Mouse (Mus musculus) embryo, embryonic 9.5 days (tissue): ENCODE results near the gene Slc22a23.

ENCODE experiments used
- DNase-seq: peaks from one replicate; pipeline ENCODE4 v3.0.0-alpha.2; 2017; ENCODE audit errors: extremely low spot score

Gene Slc22a23

DNA sequence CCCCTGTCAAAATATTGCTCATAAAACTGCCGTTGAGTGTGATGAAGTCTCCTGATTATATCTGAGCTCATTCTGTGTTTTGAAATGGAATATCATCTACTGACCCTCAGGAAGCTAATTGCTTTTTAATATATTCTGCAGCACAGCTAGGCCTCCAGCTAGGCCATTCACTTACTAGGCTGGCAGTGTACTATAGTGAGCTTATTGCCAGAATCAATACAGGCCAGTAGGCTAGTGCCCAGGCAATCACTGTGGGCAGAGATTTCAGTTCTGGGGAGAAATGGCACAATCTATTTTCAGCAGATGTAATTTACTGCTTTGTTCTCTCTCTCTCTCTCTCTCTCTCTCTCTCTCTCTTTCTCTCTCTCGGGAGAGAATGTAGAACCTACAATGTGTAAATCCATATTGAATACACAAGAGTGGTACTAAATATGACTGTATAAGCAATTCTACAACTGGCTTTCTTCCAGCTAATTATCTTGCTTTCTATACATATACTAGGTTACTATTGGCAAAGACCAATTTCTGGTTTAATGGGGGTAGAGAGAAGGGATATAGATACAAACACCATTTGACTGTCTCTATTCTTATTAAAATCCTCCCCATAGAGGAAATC, 75.5 kb downstream of the Slc22a23 start:
- DNase-seq: no peak

DNA sequence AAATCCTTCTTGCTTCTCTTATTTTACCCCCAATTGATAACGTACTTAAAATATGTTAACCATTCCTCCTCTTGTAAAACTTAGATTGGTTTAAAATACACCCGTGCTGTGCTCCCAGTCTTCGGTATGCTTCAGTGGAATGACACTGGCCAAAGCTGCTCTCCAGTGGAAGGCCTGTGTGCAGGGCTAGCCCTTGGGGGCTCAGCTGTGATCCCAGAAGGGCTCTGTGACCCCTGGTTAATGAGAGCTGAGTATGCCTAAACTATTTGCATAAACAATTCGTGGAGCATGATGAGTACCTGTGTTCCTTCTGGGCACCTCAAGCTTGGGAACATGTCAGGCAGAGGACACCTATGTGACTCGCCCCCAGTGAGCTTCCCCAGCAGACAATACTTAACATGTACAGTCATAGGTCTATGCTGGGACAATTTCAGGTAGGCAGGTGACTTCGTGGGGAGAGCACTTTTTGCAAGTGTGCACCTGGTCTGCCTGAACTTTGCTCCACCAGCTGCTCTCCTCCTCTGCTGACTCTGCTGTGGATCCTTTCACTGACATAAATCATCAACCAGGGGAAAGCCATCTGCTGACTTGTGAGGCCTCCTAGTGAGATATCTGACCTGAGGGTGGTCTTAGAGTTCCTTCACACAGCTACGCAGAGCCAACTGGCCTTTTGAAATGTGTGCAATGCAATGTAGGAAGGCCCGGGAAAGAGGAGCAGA, 77.9 kb downstream of the Slc22a23 start:
- no peak for DNase-seq

DNA sequence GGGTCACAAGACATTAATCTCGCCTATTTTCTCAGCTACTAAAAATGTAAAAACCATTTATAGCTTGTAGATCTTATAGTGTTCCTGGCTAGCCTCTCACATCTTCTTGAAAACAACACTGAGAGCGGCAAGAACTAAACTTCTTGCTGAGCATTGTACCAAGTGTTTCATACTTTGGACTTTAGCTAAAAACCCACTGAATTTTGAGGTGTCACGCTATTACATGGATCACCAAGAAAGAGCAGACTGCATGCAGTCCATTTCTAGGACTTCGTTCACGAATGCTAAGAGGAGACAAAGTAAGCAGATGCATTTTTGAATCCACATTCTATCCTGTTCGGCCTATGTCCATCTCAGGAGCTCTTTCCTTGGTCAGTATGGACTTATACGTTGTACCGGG, 78.9 kb downstream of the Slc22a23 start:
- DNase-seq: no peak

DNA sequence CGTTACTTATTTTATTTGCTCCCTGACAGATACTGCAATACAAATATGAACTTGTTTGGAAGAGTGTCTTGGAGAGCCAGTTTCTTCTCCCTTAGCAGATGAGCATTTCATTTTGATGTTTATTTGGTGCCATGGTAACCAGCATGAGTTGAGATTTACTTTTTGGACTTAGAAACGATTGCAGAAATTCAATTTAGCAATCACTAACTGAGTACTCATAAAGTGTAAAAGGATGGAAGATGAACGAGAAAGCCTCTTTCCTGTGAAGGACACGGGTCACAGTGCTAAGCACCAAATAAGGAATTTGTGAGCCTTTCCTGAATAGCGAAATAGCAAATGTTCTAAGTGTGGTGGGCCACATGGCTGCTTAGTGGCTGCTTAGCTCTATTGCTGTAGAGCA, 79.4 kb downstream of the Slc22a23 start:
- no peak for DNase-seq

DNA sequence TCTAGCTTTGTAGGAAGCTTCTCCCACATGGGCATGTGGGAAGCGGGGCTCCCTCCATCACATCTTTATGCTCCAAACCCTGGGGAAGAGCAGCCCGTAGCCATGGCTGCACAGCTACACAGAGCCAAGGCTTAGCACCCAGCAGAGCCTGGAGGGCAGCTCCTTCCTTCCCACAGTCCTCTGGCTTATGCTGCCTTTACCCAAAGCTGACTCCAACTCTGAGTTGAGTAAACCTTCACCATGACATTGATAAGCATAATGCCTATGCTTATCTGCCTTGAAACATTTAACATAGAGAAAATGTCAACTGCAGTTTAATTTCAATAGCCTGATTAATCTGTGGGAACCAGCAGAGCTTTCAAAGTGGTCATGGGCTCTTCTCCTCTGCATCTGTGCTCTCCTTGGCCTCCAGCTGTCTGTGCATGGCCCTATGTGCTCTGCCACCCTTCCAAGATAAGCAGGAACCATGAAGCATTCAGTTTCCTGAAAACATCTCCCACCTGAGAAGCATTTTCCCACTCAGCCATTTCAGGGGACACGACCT, 79.9 kb downstream of the Slc22a23 start:
- DNase-seq: no peak

DNA sequence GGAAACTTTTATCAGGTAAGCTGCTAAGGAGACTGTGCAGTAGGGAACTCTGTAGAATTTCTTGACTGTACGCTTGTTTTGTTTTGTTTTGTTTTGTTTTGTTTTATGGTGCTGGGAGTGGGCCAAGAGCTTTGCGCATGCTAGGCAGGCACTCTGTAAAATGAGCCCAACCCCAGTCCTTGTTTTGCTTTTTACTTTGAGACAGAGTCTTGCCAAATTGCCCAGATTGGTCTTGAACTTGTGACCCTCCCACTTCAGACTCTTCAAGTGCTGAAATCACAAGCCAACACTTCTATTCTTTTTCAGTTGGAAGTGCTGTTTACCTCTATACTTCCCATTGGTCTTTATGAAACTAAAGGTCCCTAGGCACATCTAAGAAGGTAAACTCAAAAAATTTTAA, 80.5 kb downstream of the Slc22a23 start:
- no peak for DNase-seq

DNA sequence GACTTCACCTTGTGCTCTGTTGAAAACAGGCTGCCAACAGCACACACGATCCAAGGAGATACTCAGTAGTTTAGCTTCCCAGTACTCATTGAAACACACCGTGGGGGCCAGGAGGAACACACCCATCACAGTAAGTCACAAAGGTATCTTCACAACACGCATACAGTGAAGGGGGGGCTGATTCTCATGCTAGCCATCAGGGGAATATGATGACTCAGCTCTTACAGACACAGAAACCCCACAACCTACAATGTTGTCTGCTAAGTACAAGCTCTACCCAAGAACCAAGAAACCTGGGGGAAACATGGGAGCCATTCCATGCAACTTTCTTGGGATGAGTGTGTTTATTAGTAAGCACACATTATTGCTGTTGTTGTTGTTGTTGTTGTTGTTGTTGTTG, 86.2 kb downstream of the Slc22a23 start:
- DNase-seq: no peak

DNA sequence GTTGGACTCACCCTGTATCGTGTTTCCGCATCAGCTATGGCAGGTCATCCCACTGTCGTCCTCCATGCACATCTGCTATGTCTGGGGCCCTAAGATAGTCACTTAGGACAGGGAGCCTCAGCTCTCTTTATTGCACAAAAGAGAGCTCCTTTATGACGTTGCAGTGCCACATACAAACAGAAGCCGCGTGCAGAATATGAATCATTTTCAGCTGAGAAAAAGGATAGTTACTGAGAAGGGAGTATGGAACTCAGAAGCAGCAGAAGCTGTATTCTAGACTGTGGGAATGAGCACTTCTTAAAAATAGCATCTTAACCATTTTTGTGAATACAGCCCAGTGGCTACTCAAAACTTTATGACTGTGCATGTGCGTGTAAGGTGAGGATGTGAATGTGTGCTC, 87.8 kb downstream of the Slc22a23 start:
- DNase-seq: no peak

DNA sequence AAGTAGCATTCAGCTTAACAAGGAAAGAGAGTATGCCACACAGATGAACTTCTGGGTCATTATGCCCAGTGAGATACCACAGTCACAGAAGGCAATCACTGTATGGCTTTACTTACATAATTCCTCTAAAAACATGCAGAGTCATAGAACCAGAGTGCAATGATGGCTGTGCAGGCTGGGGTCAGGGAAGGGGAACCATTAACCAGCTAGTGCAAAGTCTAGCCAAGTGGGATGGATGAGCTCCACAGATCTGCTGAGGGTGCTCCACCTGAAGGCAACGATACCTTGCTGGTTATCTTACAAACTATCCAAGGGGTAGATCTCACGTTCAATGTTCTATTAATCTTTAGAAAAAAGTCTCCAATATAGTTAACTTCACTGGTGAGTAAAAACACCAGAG, 88.3 kb downstream of the Slc22a23 start:
- no peak for DNase-seq

DNA sequence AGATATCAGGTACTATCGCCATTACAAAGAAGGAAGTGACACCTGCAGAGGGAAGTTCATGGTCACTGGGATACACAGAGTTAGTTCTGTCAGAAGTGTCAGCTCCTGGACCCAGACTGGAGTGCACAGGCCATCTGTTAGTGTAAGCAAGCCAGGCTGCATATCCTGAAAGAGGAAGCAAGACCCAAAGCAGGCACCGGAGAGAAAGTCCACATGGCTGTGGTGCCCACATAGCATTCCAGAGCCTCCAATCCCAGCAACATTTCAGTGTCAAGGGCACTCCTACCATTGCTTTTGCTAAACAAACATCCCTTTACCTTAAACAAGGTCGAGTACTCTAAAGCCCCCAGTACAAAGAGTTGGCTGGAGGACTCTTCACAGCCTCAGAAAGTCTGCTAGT, 89.7 kb downstream of the Slc22a23 start:
- DNase-seq: no peak

DNA sequence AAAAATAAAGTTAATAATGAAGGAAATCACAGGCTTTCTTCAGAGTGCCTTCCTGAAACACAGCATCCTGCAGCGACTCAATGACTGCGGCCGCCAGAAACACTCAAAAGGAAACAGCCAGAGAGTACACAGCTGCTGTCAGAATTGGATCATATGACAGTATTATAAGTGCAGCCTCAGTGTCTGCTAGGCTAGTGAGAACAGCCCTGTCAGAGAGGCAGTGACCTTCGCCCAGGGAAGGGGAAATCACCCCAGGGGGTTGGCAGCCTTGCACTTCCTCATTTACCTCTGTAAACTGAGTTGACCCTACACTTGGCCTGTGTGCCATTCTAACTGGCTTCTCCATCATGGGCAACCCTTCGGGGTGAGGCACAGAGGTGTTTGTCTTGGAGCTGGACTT, 90.3 kb downstream of the Slc22a23 start:
- no peak for DNase-seq

DNA sequence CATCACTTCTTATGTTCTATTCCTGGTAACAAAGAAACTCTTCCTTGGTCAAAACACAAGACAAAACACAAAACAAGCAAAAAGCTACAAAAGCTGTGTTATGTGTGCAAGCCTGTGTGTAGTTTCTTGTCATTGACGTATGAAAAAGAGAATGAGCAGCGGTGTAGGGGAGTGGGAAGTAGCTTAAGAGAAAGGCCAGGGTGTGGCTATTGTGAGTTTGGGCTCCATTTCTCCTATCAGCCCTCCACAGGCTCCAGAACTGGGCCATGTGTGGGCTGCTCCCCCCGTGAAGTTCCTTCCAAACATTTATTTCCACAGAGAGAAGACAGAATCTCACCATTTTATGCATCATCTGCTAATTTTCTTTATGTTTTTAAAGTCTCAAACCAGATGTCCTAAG, 91.2 kb downstream of the Slc22a23 start:
- DNase-seq: no peak

DNA sequence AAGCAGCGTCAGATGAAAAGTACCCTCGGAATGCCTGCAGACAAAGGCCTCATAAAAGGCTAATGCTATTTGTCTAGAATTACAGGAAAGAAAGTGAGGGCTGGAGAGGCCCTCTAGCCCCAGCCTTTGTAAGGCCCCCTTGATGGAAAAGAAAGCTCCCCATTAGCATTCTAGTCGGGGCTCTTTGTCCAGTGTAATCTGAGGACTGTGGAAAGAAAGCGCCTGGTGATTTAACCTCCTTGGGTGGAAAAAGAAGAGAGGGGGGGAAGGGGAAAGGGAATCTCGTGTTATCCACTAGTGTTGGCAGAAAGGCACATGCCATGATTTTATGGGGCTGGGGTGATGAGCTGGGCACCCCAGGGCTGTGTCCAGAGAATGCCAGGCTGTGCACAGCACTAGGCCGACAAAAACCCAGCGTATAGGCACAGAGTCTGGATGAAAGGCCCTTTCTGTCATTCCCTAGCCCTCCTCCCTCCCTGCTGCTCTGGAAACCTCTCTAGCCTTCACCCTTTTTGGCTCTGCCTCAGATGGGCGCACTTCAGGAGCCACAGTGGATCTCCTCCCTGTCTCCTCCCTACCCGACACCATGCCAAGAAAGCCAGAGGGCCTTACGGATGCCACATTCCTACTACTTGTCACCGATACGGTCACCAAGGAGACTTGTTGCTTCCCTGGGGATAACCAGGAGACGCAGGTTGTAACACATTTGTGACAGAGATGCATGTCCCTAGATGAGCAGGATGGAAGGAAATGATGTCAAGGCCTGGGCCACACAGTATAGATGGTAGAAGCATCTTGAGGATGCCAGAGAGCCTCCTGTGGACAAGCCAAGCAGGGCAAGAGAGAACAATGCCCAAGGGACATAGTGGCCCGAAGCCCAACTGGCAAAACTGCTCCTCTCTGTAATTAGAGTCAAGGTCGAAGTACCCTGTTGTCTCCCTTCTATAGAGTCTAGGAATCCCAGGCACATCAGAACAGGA, 95.8 kb downstream of the Slc22a23 start:
- peak; percentile 78 for DNase-seq

DNA sequence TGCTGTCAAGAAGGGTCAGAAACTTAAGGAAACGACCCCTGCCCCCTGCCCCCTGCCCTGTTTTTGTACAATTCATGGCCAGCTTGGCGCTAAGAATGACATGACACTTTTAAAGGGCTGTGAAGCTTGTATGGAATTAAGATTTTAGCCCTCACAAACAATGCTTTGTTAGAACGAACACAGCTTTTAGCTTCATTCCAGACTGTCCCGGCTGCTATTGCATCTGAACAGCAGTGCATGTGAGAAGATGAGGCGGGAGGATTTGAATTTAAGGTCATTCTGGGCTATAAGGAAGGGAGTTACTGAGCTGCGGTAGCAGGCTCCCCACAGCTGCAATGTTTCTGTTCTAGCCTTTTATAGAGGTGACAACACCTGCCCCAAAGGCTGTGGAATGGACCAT, 96.9 kb downstream of the Slc22a23 start:
- DNase-seq: peak; percentile 44

DNA sequence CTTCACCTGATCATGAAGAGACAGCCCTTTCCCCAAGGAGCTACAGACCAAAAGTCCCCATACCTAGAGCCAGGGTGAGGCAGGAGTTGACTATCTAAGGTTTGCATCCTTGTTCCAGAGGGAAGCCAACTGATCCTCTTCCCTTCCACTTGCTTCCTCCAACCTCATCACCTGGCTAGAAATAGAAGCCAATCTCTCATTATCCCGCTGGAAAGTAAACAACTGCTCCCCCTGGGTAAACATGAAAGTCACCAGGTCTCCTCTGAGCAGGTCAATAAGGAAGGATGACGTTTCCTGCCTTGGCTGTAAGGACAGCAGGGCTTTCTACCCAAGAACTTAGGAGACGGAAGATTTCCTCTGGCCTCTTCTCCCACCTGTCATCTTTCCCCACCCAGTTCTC, 98.2 kb downstream of the Slc22a23 start:
- DNase-seq: no peak

DNA sequence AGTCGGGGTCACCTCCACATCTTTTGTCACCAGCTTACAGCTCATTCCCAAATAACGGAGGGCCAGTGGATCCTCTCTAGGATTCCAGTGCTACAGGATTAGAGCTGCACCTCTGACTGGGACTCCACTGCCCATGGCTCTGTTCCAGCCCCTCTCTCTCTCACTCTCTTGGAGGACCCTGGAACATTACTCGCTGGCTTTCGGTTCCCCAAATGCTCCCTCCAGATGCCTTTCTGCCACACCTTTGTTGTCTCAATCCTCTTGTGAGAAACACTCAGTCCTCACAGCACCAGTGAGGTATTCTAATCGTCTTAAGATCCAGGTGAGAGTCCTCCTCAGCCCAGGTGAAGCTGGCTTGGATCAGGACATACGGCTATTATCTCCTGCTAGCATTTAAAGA, 99.8 kb downstream of the Slc22a23 start:
- no peak for DNase-seq

DNA sequence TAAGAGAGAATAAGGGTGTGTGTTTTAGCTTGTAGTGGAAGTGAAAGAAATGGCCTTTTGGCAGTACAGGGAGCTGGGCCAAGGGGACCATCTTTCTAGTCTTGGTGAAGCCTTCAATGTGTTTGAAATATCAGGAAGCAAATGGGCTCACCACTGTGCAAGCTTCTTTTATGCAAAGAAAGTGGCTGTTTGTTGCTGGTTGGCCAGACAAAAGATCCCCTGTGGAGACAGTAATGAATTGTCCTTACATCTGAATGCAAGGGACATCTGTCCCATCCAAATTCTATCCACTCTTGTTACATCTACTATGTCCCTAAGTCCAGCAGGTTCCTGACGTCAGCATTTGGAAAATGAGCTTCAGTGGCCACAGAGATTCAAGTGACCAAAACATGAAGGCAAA, 100.8 kb downstream of the Slc22a23 start:
- DNase-seq: no peak

DNA sequence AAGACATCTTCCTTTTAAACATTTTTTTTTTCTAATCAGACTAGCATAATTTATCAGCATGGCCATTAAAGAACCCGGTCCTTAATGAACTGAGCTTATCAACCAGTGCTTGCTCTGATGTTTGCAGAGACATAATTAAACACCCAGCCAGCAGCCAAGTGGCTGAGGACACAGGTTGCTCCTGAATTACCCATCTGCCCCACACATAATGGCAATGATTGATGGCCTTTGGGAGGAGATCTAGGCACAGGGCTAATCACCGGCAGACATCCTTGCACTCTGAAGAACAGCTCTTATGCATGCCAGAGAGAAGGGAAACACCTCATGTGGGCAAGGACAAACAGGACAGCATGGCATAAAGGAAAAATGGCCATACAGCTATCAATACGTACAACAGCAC, 102.8 kb downstream of the Slc22a23 start:
- DNase-seq: peak; percentile 24

DNA sequence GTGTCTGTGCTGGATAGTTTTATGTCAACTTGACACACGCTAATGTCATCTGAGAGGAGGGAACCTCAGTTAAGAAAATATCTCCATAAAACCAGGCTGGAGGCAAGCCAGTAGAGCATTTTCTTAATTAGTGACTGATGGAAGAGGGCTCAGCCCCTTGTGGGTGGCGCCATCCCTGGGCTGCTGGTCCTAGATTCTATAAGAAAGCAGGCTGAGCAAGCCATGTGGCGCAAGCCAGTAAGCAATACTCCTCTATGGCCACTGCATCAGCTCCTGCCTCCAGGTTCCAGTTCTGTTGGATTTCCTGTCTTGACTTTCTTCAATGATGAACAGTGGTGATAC, 104.9 kb downstream of the Slc22a23 start:
- peak; percentile 18 for DNase-seq

DNA sequence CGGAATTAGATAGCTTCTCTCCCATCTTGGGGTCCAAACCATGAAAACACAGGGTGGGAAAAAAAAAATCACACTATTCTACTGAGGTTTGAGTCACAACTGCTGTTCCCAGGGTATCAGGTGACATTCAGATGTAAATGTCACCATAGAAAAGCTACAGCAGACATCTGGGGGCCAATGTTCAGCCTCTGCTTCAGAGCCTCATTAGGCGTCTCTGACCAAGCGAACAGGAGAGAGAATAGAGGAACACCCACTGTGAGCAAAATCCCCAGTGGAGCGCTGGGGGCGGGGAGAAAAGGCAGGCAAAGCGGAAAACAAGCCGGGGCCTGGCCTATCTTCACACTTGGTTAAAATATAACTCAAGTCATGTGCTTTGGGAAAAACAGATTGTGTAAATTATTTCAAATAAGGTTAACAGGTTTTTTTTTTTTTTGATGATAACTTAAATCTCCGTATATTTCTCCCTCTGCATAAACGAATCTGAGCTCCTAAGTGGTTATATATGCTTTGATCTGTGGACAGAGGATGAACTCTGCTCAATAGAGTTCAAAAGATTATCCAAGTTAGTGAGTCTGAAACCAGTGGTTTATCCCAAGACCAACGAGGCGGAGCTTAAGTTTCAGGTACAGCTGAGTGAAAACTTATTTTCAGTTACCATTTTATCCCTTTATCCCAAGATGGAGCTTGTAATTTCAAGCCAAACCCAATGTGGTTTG, 105.5 kb downstream of the Slc22a23 start:
- peak; percentile 66 for DNase-seq

DNA sequence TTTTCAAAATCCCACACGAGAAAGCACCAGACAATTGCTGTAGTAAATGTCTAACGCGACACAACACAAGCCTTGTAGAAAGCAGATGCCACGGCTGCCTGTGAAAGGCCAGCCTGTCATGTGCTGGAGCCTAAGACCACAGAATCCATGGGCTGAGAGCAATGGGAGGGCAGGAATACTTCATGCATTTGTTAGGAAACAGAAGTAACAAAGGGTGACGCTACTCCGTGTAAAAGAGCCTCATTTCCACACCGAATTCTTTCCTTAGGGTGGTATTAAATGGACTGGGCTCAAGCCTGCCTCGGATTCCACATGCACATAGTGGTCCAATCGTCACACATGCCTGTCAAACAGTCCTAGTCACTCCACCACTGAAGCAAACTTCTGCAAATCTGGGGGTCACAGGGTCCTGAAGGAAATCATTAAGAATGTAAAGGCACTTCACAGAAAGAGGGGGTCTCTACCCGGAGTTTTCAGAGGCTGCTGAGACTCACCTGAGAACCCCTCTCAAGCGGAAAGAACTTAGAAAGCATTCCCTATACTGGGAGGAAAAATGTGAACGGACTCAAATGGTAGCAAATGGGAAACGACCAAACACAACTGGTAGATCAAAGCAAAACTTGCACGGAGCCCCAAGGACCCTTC, 106.2 kb downstream of the Slc22a23 start:
- peak; percentile 36 for DNase-seq
